Mouse (Mus musculus) mouse embryonic stem cell (cell line): ENCODE measurements around the gene Map4k4.

Experiments used
- in situ Hi-C, 2 experiments: fragments of 300-500 bp; cut with MboI; formaldehyde crosslinking; loops; 1 replicate in 1 of 2; 3 replicates in 1 of 2; pipeline ENCODE4 v1.14.3; 2019 to 2020; ENCODE audit warnings: low sequenced_read_pairs in 2 of 2, low pct_unique_long_range_greater_than_20kb in 1 of 2, mixed read lengths in 1 of 2; ENCODE audit not compliant: unreplicated experiment in 1 of 2

Gene Map4k4

GRCm38 (mm10) chr1:40051157-40051556 is 150.4 kb downstream of the Map4k4 start:
- in situ Hi-C loops, result no loop called here

GRCm38 (mm10) chr1:40052156-40052555 is 151.4 kb downstream of the Map4k4 start:
- in situ Hi-C loops, result no loop called here

- in situ Hi-C loops, result no loop called here
These were observed 152.4 kb downstream of the Map4k4 start for GRCm38 (mm10) chr1:40053071-40053470.

GRCm38 (mm10) chr1:40055051-40055450 is 154.3 kb downstream of the Map4k4 start:
- in situ Hi-C loops, result no loop called here

- in situ Hi-C loops, result no loop called here
These were observed 155.2 kb downstream of the Map4k4 start for GRCm38 (mm10) chr1:40055963-40056362.

- in situ Hi-C loops, result no loop called here
These were observed 156.6 kb downstream of the Map4k4 start for GRCm38 (mm10) chr1:40057351-40057750.

- in situ Hi-C loops, result no loop called here
These were observed 157.3 kb downstream of the Map4k4 start for GRCm38 (mm10) chr1:40058013-40058412.

- in situ Hi-C loops, result no loop called here
These were observed 158.5 kb downstream of the Map4k4 start for GRCm38 (mm10) chr1:40059122-40059774.

- in situ Hi-C loops, result no loop called here
These were observed 160.6 kb downstream of the Map4k4 start for GRCm38 (mm10) chr1:40061359-40061758.

GRCm38 (mm10) chr1:40063409-40063808 is 162.7 kb downstream of the Map4k4 start:
- in situ Hi-C loops, result no loop called here

GRCm38 (mm10) chr1:40064508-40064907 is 163.8 kb downstream of the Map4k4 start:
- in situ Hi-C loops, result no loop called here

- in situ Hi-C loops, result no loop called here
These were observed 171.8 kb downstream of the Map4k4 start for GRCm38 (mm10) chr1:40072558-40072957.

GRCm38 (mm10) chr1:40073779-40074178 is 173.1 kb downstream of the Map4k4 start, which contains the start of gene Il1r2:
Gene Il1r2, plus strand, starts transcription at chr1:40074079.
- in situ Hi-C loops, result no loop called here
